Mouse (Mus musculus): ENCODE data around the gene Arfgap3.
"Not testable (repeated sequence)": the region's sequence is repeated elsewhere in the genome, so short reads cannot be mapped to it uniquely, and the experiment has no call there.

Gene Arfgap3

GRCm38 (mm10) chr15:83349954-83350711 lies at the start of gene Arfgap3:
Gene Arfgap3 (minus strand): TSS chr15:83350247.
- DNase-seq (ENCODE audit: low spot score in 2 of 2) = peak; percentile 93 to 94

- no peak for DNase-seq (ENCODE audit: low spot score in 2 of 2)
Measured at GRCm38 (mm10) chr15:83392722-83393121, 42.7 kb upstream of the Arfgap3 start.

GRCm38 (mm10) chr15:83387911-83388310 lies 37.9 kb upstream of the Arfgap3 start:
- no peak for DNase-seq (ENCODE audit: low spot score in 2 of 2)

GRCm38 (mm10) chr15:83383633-83384032 lies 33.6 kb upstream of the Arfgap3 start:
- no peak for DNase-seq (ENCODE audit: low spot score in 2 of 2)

- no peak for DNase-seq (ENCODE audit: low spot score in 2 of 2)
Measured at GRCm38 (mm10) chr15:83383136-83383535, 33.1 kb upstream of the Arfgap3 start.

- no peak for DNase-seq (ENCODE audit: low spot score in 2 of 2)
Measured at GRCm38 (mm10) chr15:83382467-83382866, 32.4 kb upstream of the Arfgap3 start.

GRCm38 (mm10) chr15:83377153-83377552 lies 27.1 kb upstream of the Arfgap3 start:
- no peak for DNase-seq (ENCODE audit: low spot score in 2 of 2)

- DNase-seq (ENCODE audit: low spot score in 2 of 2) = peak; percentile 60 to 71
Measured at GRCm38 (mm10) chr15:83375136-83375535, 25.1 kb upstream of the Arfgap3 start.

GRCm38 (mm10) chr15:83374076-83374475 lies 24.0 kb upstream of the Arfgap3 start:
- no peak for DNase-seq (ENCODE audit: low spot score in 2 of 2)

- not testable (repeated sequence) for DNase-seq (ENCODE audit: low spot score in 2 of 2)
Measured at GRCm38 (mm10) chr15:83368702-83369101, 18.7 kb upstream of the Arfgap3 start.

- no peak for DNase-seq (ENCODE audit: low spot score in 2 of 2)
Measured at GRCm38 (mm10) chr15:83368261-83368660, 18.2 kb upstream of the Arfgap3 start.

GRCm38 (mm10) chr15:83366933-83367552 lies 17.0 kb upstream of the Arfgap3 start:
- DNase-seq (ENCODE audit: low spot score in 2 of 2) = peak; percentile 50

- DNase-seq (ENCODE audit: low spot score in 2 of 2) = no peak
Measured at GRCm38 (mm10) chr15:83365697-83366096, 15.7 kb upstream of the Arfgap3 start.

- DNase-seq (ENCODE audit: low spot score in 2 of 2) = no peak
Measured at GRCm38 (mm10) chr15:83364194-83364593, 14.1 kb upstream of the Arfgap3 start.

- not testable (repeated sequence) for DNase-seq (ENCODE audit: low spot score in 2 of 2)
Measured at GRCm38 (mm10) chr15:83362813-83363212, 12.8 kb upstream of the Arfgap3 start.

- DNase-seq (ENCODE audit: low spot score in 2 of 2) = not testable (repeated sequence)
Measured at GRCm38 (mm10) chr15:83360899-83361298, 10.9 kb upstream of the Arfgap3 start.

- DNase-seq (ENCODE audit: low spot score in 2 of 2) = no peak
Measured at GRCm38 (mm10) chr15:83360140-83360539, 10.1 kb upstream of the Arfgap3 start.

- no peak for DNase-seq (ENCODE audit: low spot score in 2 of 2)
Measured at GRCm38 (mm10) chr15:83358476-83358875, 8.4 kb upstream of the Arfgap3 start.

GRCm38 (mm10) chr15:83351546-83351945 lies 1.5 kb upstream of the Arfgap3 start:
- no peak for DNase-seq (ENCODE audit: low spot score in 2 of 2)

GRCm38 (mm10) chr15:83350859-83351258 lies 812 bp upstream of the Arfgap3 start:
- DNase-seq (ENCODE audit: low spot score in 2 of 2) = no peak

- no peak for DNase-seq (ENCODE audit: low spot score in 2 of 2)
Measured at GRCm38 (mm10) chr15:83349225-83349953, 658 bp downstream of the Arfgap3 start.

- DNase-seq (ENCODE audit: low spot score in 2 of 2) = no peak
Measured at GRCm38 (mm10) chr15:83348747-83349146, 1.3 kb downstream of the Arfgap3 start.
